14 mouse cellular contexts compared by ENCODE assay signal in genomic region chr7:18959446-18959845, GRCm38 (mm10). TPM values are rescaled to one million over a fixed set of nuclear protein-coding genes. Genes with fewer than 3 reads are reported as not detected.
DNase-seq lines count a peak whose midpoint lies in the region; ATAC-seq lines count a peak whose summit lies in the region.
"Had no signal": no experiment of that assay in that cellular context is flagged by ENCODE, and none has a peak within 500 bp of the region (broad histone marks: within the 10 kb centered on the region; RNA-seq: fewer than 3 reads in every experiment).

No protein-coding gene starts in this region.

- peak; percentile 48 for DNase-seq in cerebellum, adult 9-10 months
- no peak for DNase-seq in cerebellum, adult 18-20 months
- DNase-seq in midbrain, embryonic 11.5 days (ENCODE audit: low spot score, missing footprints), result no peak
- DNase-seq in lung, postnatal 25 days (ENCODE audit: low spot score), result peak; percentile 67
- no peak for DNase-seq in spleen, postnatal 14 days (ENCODE audit: low spot score in 2 of 2)
- no peak for DNase-seq in B cell, adult 2 months

- H3K4me2 ChIP-seq in midbrain, embryonic 16.5 days (ENCODE audit: low read length), result no peak overlapping the region
- H3K4me2 ChIP-seq in midbrain, embryonic 11.5 days, result no peak overlapping the region
- H3K4me2 ChIP-seq: midbrain, embryonic 15.5 days had no signal

- H3K9ac ChIP-seq in midbrain, embryonic 16.5 days (ENCODE audit: low read depth, low read length), result no peak overlapping the region
- no peak overlapping the region for H3K9ac ChIP-seq in midbrain, embryonic 11.5 days (ENCODE audit: low read length)
- H3K9ac ChIP-seq: embryonic facial prominence, embryonic 15.5 days; midbrain, embryonic 15.5 days had no signal

- peaks cover 11% of the 10 kb centered on the region; the same call in 1 of the 2 replicates for H3K36me3 ChIP-seq in midbrain, embryonic 16.5 days (ENCODE audit: control insufficient read depth, insufficient read depth, low read length)
- no peaks in the 10 kb centered on the region for H3K36me3 ChIP-seq in midbrain, embryonic 11.5 days (ENCODE audit: control insufficient read depth, insufficient read depth, low read length)
- H3K36me3 ChIP-seq: embryonic facial prominence, embryonic 15.5 days; midbrain, embryonic 15.5 days had no signal

- H3K4me3 ChIP-seq in midbrain, embryonic 16.5 days (ENCODE audit: low read depth, low read length), result no peak overlapping the region
- no peak overlapping the region for H3K4me3 ChIP-seq in midbrain, embryonic 11.5 days (ENCODE audit: low read depth, low read length)
- H3K4me3 ChIP-seq: embryonic facial prominence, embryonic 15.5 days; layer of hippocampus, adult 2 months; midbrain, embryonic 15.5 days had no signal

- H3K27me3 ChIP-seq in midbrain, embryonic 16.5 days (ENCODE audit: control insufficient read depth, insufficient read depth, low read depth, low read length), result no peaks in the 10 kb centered on the region
- H3K27me3 ChIP-seq in midbrain, embryonic 11.5 days (ENCODE audit: control insufficient read depth, insufficient read depth, low read length), result peaks cover 9% of the 10 kb centered on the region
- H3K27me3 ChIP-seq: midbrain, embryonic 15.5 days had no signal

- no peaks in the 10 kb centered on the region for H3K9me3 ChIP-seq in midbrain, embryonic 16.5 days (replicated peaks; ENCODE audit: control insufficient read depth, low read length, poor library complexity, severe bottlenecking)
- H3K9me3 ChIP-seq in midbrain, embryonic 11.5 days (ENCODE audit: control insufficient read depth, low read length), result no peaks in the 10 kb centered on the region
- H3K9me3 ChIP-seq: embryonic facial prominence, embryonic 15.5 days; midbrain, embryonic 15.5 days had no signal

- H3K4me1 ChIP-seq in midbrain, embryonic 16.5 days (ENCODE audit: control insufficient read depth, insufficient read depth, low read length), result peaks cover 35% of the 10 kb centered on the region
- peaks cover 51% of the 10 kb centered on the region for H3K4me1 ChIP-seq in midbrain, embryonic 11.5 days (ENCODE audit: control insufficient read depth, insufficient read depth, low read length)

- WGBS in midbrain, embryonic 16.5 days, result 65% methylated on average over 8 of the region's 8 CpGs
- WGBS in midbrain, embryonic 11.5 days, result 76% methylated on average over 8 of the region's 8 CpGs

- 0 out of 2 replicates have a peak overlapping the region, but pooled peaks have one; percentile 18 for H3K27ac ChIP-seq in midbrain, embryonic 16.5 days (ENCODE audit: low read length)
- H3K27ac ChIP-seq in midbrain, embryonic 11.5 days (ENCODE audit: low read depth, low read length), result no peak overlapping the region; the same call in 1 of the 2 replicates
- H3K27ac ChIP-seq: embryonic facial prominence, embryonic 15.5 days; layer of hippocampus, adult 2 months; midbrain, embryonic 15.5 days had no signal

- no peak for ATAC-seq in midbrain, embryonic 16.5 days
- ATAC-seq in midbrain, embryonic 11.5 days (ENCODE audit: low FRiP score), result no peak
- 0 out of 4 replicates have a peak, but pooled peaks have one; percentile 7 to 18 for ATAC-seq in hematopoietic stem cell, adult 5-6 weeks (replicated peaks in 1 of 2; ENCODE audit: insufficient read depth in 1 of 2, low FRiP score in 2 of 2, low TSS enrichment in 1 of 2, low read depth in 1 of 2, poor library complexity in 2 of 2, severe bottlenecking in 2 of 2)
- ATAC-seq: midbrain, embryonic 15.5 days had no signal

RNA-seq across cellular contexts. Expression of gene Nanos2, which starts 27.8 kb away (rescaled TPM):
- polyA plus RNA-seq in midbrain, embryonic 16.5 days (2015; fragmentation: Nextera tagmentation; extraction: Ambion mirVana), result 0.52 and 0.79 TPM in 2 replicates
- 0.10 TPM in 2 replicates for polyA plus RNA-seq in midbrain, embryonic 11.5 days (2014; fragmentation: Nextera tagmentation; extraction: Ambion mirVana)
- total RNA-seq in hematopoietic stem cell, adult 5-6 weeks (2017), result not detected in 2 replicates
- total RNA-seq: adrenal gland, adult 18-20 months had no signal
- polyA plus RNA-seq: C2C12; embryonic facial prominence, embryonic 15.5 days; small intestine, adult 2 months had no signal

RNA-seq across cellular contexts. Expression of gene Mypop, which starts 31.6 kb away (rescaled TPM):
- polyA plus RNA-seq in midbrain, embryonic 16.5 days (2015; fragmentation: Nextera tagmentation; extraction: Ambion mirVana), result 3.9 and 5.1 TPM in 2 replicates
- polyA plus RNA-seq in midbrain, embryonic 11.5 days (2014; fragmentation: Nextera tagmentation; extraction: Ambion mirVana), result 3.7 and 4.0 TPM in 2 replicates
- total RNA-seq in hematopoietic stem cell, adult 5-6 weeks (2017), result 0.10 and 0.69 TPM in 2 replicates

RNA-seq across cellular contexts. Expression of gene Nova2, which starts 33.8 kb away (rescaled TPM):
- polyA plus RNA-seq in midbrain, embryonic 16.5 days (2015; fragmentation: Nextera tagmentation; extraction: Ambion mirVana), result 11.9 and 14.3 TPM in 2 replicates
- polyA plus RNA-seq in midbrain, embryonic 11.5 days (2014; fragmentation: Nextera tagmentation; extraction: Ambion mirVana), result 9.1 and 9.8 TPM in 2 replicates
- 0.10 TPM in 1 of 2 replicates, not detected in the other for total RNA-seq in hematopoietic stem cell, adult 5-6 weeks (2017)

RNA-seq across cellular contexts. Expression of gene Irf2bp1, which starts 44.4 kb away (rescaled TPM):
- polyA plus RNA-seq in midbrain, embryonic 16.5 days (2015; fragmentation: Nextera tagmentation; extraction: Ambion mirVana), result 26.0 and 26.7 TPM in 2 replicates
- 24.1 and 26.5 TPM in 2 replicates for polyA plus RNA-seq in midbrain, embryonic 11.5 days (2014; fragmentation: Nextera tagmentation; extraction: Ambion mirVana)
- total RNA-seq in hematopoietic stem cell, adult 5-6 weeks (2017), result 13.1 and 16.8 TPM in 2 replicates

RNA-seq across cellular contexts. Expression of gene Ccdc61, which starts 49.2 kb away (rescaled TPM):
- 24.7 and 31.2 TPM in 2 replicates for polyA plus RNA-seq in midbrain, embryonic 16.5 days (2015; fragmentation: Nextera tagmentation; extraction: Ambion mirVana)
- 23.0 and 28.3 TPM in 2 replicates for polyA plus RNA-seq in midbrain, embryonic 11.5 days (2014; fragmentation: Nextera tagmentation; extraction: Ambion mirVana)
- 12.6 and 15.5 TPM in 2 replicates for total RNA-seq in hematopoietic stem cell, adult 5-6 weeks (2017)

Comparison
In these comparisons a context has a peak if more than half of its experiments do, and no peak if none do; other contexts are left out.
1. DNase-seq: peak in cerebellum, adult 9-10 months (single experiment) and lung, postnatal 25 days (single experiment); none in cerebellum, adult 18-20 months (0 of 2), midbrain, embryonic 11.5 days (single experiment), spleen, postnatal 14 days (0 of 2) and B cell, adult 2 months (0 of 2).
2. ATAC-seq: peak in hematopoietic stem cell, adult 5-6 weeks (2 of 2); none in midbrain, embryonic 16.5 days (single experiment) and midbrain, embryonic 11.5 days (single experiment).